Mouse (Mus musculus) kidney, adult 2 months (tissue): ENCODE data around the gene Apon. TPM values are rescaled to one million over a fixed set of nuclear protein-coding genes. Genes with fewer than 3 reads are reported as not detected.
"Not testable (repeated sequence)": the region's sequence is repeated elsewhere in the genome, so short reads cannot be mapped to it uniquely, and the experiment has no call there.

Experiments used
- DNase-seq: peaks from one replicate; pipeline ENCODE4 v3.0.0; 2021
- H3K27ac ChIP-seq: fragments of 200-500 bp; 2 replicates; pipeline ENCODE4 v1.5.1; 2012; ENCODE audit warnings: low read depth, low read length, control low read depth, inconsistent platforms; ENCODE audit not compliant: insufficient read depth
- H3K27me3 ChIP-seq: fragments of 200-500 bp; replicated peaks from 2 replicates; pipeline ENCODE4 v1.6.1; 2012; ENCODE audit warnings: mild to moderate bottlenecking, moderate library complexity, low read length, inconsistent platforms; ENCODE audit not compliant: control insufficient read depth, insufficient read depth
- H3K36me3 ChIP-seq: fragments of 200-500 bp; 2 replicates; pipeline ENCODE4 v1.6.1; 2012; ENCODE audit warnings: mild to moderate bottlenecking, moderate library complexity, low read length, inconsistent platforms; ENCODE audit not compliant: control insufficient read depth, insufficient read depth
- H3K4me1 ChIP-seq: fragments of 200-500 bp; 2 replicates; pipeline ENCODE4 v1.6.1; 2011; ENCODE audit warnings: low read length; ENCODE audit not compliant: control insufficient read depth, insufficient read depth
- H3K4me3 ChIP-seq: fragments of 200-500 bp; 2 replicates; pipeline ENCODE4 v1.5.1; 2011; ENCODE audit warnings: mild to moderate bottlenecking, low read depth, low read length, control low read depth; ENCODE audit not compliant: insufficient read depth
- CTCF ChIP-seq: fragments of 200-500 bp; conservative IDR thresholded peaks from 2 replicates; pipeline ENCODE4 v1.5.1; 2011; ENCODE audit warnings: low read depth, mild to moderate bottlenecking, control low read depth, low read length, moderate library complexity, mixed read lengths; ENCODE audit not compliant: insufficient read depth, insufficient read length
- POLR2A ChIP-seq: fragments of 200-500 bp; IDR thresholded peaks from one replicate; pipeline ENCODE4 v1.6.1; 2011; ENCODE audit warnings: low read depth, low read length, control low read depth
- WGBS: fragments of 180-500 bp; shearing (Covaris S2); methylation state at CpG from one replicate; pipeline ENCODE4 v1.1.7; 2018; 5-methylcytosine and 5-hydroxymethylcytosine counted together
- polyA plus RNA-seq: library from polyadenylated mRNA; depleted of rRNA; stranded (reverse); fragments of >200 nt; gene quantifications from 2 replicates; pipeline ENCODE4 v1.2.3, GENCODE M21; 2012

Gene Apon
- polyA plus RNA-seq, 1 experiment = not detected

DNA sequence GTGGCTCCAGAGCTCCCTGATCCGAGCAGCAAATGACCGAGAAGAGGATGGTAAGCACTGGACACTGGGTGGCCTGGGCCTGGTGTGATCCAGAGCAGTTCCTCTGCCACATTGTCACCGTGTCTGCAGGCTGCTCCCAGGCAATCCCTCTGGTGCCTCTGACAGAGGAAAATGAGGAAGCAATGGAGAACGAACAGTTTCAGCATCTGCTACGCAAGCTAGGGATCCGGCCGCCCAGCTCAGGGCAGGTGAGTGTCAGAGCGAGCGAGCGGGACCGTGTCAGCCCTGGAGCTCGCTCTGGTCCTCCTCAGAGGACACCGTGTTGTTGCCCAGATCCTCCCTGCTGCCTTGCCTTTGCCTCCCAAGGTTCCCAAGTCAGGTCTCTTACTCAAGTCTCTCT lies 3.3 kb upstream of the Apon start:
- H3K4me1 ChIP-seq = no peaks in the 10 kb centered on the region
- TF ChIP-seq POLR2A = no peak
- no peak for TF ChIP-seq CTCF
- no peak for DNase-seq
- no peak overlapping the region for H3K4me3 ChIP-seq
- 95% methylated on average over 13 of the region's 13 CpGs for WGBS
- no peaks in the 10 kb centered on the region for H3K36me3 ChIP-seq
- no peaks in the 10 kb centered on the region for H3K27me3 ChIP-seq
- no peak overlapping the region for H3K27ac ChIP-seq

DNA sequence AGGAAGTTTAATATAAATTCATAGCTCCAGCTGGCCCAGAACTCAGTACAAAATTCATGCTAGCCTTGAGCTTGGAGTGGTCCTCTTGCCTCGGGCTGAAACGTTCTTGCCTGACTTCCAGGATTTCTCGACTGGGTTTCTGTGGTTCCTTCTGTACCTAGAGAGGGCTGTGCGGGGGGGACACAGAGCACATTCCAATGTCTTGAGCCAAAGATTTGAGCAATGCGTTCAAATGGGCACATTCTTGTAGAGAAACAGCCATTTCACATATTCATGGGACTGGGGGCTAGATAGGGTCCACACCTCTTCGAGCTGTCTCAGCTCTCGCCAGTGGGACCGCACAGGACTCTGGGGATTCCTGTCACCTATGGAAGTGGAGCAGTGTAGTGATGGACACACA lies 2.0 kb downstream of the Apon start:
- Histone ChIP-seq H3K4me1 (no peaks in the 10 kb centered on the region), H3K27me3 (no peaks in the 10 kb centered on the region), H3K36me3 (no peaks in the 10 kb centered on the region), H3K4me3 (no peak overlapping the region), H3K27ac (no peak overlapping the region)
- DNase-seq = no peak
- TF ChIP-seq POLR2A (no peak), CTCF (no peak)
- 85% methylated on average over 8 of the region's 8 CpGs for WGBS

DNA sequence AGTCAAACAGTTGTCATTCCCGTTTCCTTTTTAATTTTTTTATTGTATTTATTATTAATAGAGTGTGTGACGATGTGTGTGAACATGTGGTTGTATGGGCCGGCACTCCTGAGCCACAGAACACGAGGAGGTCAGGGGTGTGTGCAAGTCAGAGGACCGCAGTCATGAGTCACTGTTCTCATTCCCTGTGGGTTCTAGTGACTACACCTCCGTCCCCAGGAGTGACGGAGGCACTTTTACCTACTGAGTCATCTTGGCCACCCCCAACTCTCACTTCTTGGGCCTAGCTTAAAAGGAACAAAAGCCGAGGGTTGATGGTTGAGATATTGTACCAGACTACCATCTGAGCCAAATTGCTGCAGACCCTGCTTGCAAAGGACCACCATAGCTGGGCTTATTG lies 2.4 kb downstream of the Apon start:
- no peak for DNase-seq
- no peak overlapping the region for H3K4me3 ChIP-seq
- no peak overlapping the region for H3K27ac ChIP-seq
- WGBS = 84% methylated on average over 8 of the region's 8 CpGs
- no peaks in the 10 kb centered on the region for H3K36me3 ChIP-seq
- TF ChIP-seq CTCF (no peak), POLR2A (no peak)
- no peaks in the 10 kb centered on the region for H3K4me1 ChIP-seq
- no peaks in the 10 kb centered on the region for H3K27me3 ChIP-seq

DNA sequence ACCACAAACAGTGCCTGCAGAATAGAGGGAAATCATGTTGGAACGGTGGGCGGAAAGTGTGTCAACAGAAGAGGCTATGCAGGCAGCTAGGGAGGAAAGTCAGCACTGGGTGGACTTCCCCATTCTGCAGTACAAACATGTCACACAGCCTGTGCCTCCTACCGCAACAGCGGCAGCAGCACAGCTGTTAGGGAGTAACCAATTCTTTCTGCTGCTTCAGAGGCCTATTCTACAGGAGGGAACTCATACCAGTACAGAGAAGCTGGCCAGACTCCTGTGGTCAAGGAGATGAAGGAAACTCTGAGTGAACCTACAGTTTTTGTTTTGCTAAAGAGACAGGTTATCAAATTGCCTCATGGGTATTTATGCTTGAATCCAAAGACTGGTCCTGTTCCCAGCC lies 5.1 kb downstream of the Apon start:
- WGBS = 72% methylated on average over 4 of the region's 4 CpGs
- DNase-seq = no peak
- no peak overlapping the region for H3K4me3 ChIP-seq
- no peaks in the 10 kb centered on the region for H3K4me1 ChIP-seq
- H3K27me3 ChIP-seq = no peaks in the 10 kb centered on the region
- TF ChIP-seq POLR2A (no peak), CTCF (no peak)
- no peaks in the 10 kb centered on the region for H3K36me3 ChIP-seq
- H3K27ac ChIP-seq = no peak overlapping the region

DNA sequence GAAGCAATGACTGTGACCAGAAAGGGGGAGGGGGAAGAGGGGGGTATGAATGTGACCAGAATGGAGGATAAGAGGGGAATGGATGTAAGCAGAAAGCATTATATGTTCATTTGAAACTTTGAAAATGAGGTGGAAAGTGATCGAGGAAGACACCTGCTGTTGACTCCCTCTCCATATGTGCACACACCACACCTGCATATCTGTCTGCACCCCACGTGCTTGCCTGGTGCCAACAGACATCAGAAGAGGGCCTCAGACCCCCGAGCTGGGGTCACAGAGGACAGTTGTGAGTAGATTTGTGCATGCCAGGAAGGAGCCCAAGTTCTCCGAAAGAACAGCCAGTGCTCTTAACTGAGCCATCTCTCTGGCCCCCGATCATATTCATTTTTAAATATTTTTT lies 6.0 kb downstream of the Apon start:
- TF ChIP-seq POLR2A (no peak), CTCF (no peak)
- Histone ChIP-seq H3K36me3 (no peaks in the 10 kb centered on the region), H3K4me3 (no peak overlapping the region), H3K4me1 (no peaks in the 10 kb centered on the region), H3K27me3 (no peaks in the 10 kb centered on the region), H3K27ac (no peak overlapping the region)
- WGBS = 87% methylated on average over 5 of the region's 5 CpGs
- DNase-seq = no peak

DNA sequence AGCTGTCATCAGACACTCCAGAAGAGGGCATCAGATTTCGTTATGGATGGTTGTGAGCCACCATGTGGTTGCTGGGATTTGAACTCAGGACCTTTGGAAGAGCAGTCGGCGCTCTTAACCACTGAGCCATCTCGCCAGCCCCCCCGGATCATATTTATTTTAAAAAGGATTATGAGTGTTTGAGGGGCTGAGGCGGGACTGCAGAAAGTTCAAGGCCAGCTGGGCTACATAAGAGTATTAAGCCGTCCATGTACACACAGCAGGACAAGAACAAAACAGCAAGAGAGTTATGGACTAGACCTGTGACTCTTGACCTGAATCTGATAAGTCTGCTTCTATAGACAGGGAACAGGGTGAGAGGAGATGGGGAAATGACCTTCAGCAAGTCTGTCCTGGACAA lies 6.5 kb downstream of the Apon start:
- H3K36me3 ChIP-seq, H3K27me3 ChIP-seq, DNase-seq, H3K4me1 ChIP-seq, H3K4me3 ChIP-seq, H3K27ac ChIP-seq: not testable (repeated sequence)
- 90% methylated on average over 7 of the region's 7 CpGs for WGBS

DNA sequence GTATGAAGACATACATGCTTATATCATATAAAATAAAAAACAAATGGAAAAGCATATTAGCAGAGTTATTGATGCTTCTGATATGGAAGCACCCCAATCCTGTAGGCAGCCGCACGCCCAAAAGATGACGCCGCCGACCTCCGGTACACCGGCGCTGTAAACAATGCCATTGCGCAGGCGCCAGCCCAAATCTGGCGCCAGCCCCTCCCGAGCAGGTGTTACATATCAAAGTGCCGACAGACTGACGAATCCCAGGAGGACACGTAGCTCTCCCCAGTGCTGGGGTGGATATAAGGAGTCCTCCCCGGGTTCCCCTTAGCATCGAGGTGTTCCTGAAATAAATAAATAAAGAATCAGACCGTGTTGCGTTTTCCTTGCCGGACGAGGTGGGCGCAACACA lies 8.4 kb downstream of the Apon start:
- H3K27me3 ChIP-seq = no peaks in the 10 kb centered on the region
- H3K4me3 ChIP-seq = no peak overlapping the region
- TF ChIP-seq CTCF (no peak), POLR2A (no peak)
- H3K27ac ChIP-seq = no peak overlapping the region
- H3K4me1 ChIP-seq = no peaks in the 10 kb centered on the region
- no peak for DNase-seq
- no peaks in the 10 kb centered on the region for H3K36me3 ChIP-seq
- WGBS = 85% methylated on average over 22 of the region's 22 CpGs
